Mouse (Mus musculus): ENCODE measurements at regions not wholly inside any gene's neighbourhood (a gene's known extent, or its start where the extent isn't known, plus 50 kb on each side); places are given as distances from the start of the nearest gene placed in this dataset.

GRCm38 (mm10) chr19:59590021-59590420 lies 131.8 kb downstream of the Emx2 start:
- H3K9me3 ChIP-seq = no peaks in the 10 kb centered on the region
- 93% methylated on average over 3 of the region's 3 CpGs for WGBS
- peaks cover 5% of the 10 kb centered on the region; the same call in 1 of the 2 replicates for H3K4me1 ChIP-seq
- no peak overlapping the region for H3K4me3 ChIP-seq (replicated peaks)
- no peak overlapping the region for H3K9ac ChIP-seq
- no peaks in the 10 kb centered on the region for H3K27me3 ChIP-seq (replicated peaks)
- ATAC-seq (ENCODE audit: insufficient read depth, low FRiP score, low read depth) = no peak
- no peaks in the 10 kb centered on the region for H3K36me3 ChIP-seq
- H3K4me2 ChIP-seq = no peak overlapping the region
- no peak overlapping the region for H3K27ac ChIP-seq

- no peaks in the 10 kb centered on the region for H3K36me3 ChIP-seq
- no peak for ATAC-seq (ENCODE audit: insufficient read depth, low FRiP score, low read depth)
- no peaks in the 10 kb centered on the region for H3K27me3 ChIP-seq (replicated peaks)
- WGBS = 49% methylated on average over 3 of the region's 3 CpGs
- H3K4me1 ChIP-seq = peaks cover 5% of the 10 kb centered on the region; the same call in 1 of the 2 replicates
- H3K27ac ChIP-seq = no peak overlapping the region
- no peaks in the 10 kb centered on the region for H3K9me3 ChIP-seq
- no peak overlapping the region for H3K4me2 ChIP-seq
- no peak overlapping the region for H3K9ac ChIP-seq
- H3K4me3 ChIP-seq (replicated peaks) = no peak overlapping the region
Measured at GRCm38 (mm10) chr19:59592060-59592459, 133.9 kb downstream of the Emx2 start.

- Histone ChIP-seq H3K27ac (no peak overlapping the region), H3K4me1 (no peaks in the 10 kb centered on the region), H3K9ac (no peak overlapping the region), H3K36me3 (no peaks in the 10 kb centered on the region), H3K4me2 (no peak overlapping the region), H3K27me3 (replicated peaks) (no peaks in the 10 kb centered on the region), H3K9me3 (no peaks in the 10 kb centered on the region), H3K4me3 (replicated peaks) (no peak overlapping the region)
- no peak for ATAC-seq (ENCODE audit: insufficient read depth, low FRiP score, low read depth)
- 82% methylated on average over 6 of the region's 6 CpGs for WGBS
Measured at GRCm38 (mm10) chr19:59624288-59624795, 166.2 kb downstream of the Emx2 start.

- 46% methylated on average over 3 of the region's 3 CpGs for WGBS
- no peak overlapping the region for H3K4me2 ChIP-seq
- no peaks in the 10 kb centered on the region for H3K27me3 ChIP-seq (replicated peaks)
Measured at GRCm38 (mm10) chr19:59627681-59628080, 169.5 kb downstream of the Emx2 start.

GRCm38 (mm10) chr19:59628296-59629160 lies 170.4 kb downstream of the Emx2 start:
- Histone ChIP-seq H3K36me3 (no peaks in the 10 kb centered on the region), H3K4me3 (replicated peaks) (no peak overlapping the region), H3K27me3 (replicated peaks) (no peaks in the 10 kb centered on the region), H3K9me3 (no peaks in the 10 kb centered on the region), H3K4me2 (no peak overlapping the region), H3K27ac (no peak overlapping the region), H3K9ac (no peak overlapping the region), H3K4me1 (no peaks in the 10 kb centered on the region)
- 55% methylated on average over 15 of the region's 15 CpGs for WGBS
- ATAC-seq (ENCODE audit: insufficient read depth, low FRiP score, low read depth) = no peak

More at GRCm38 (mm10) chr19:59627681-59628080, 169.5 kb downstream of the Emx2 start:
- Histone ChIP-seq H3K4me3 (replicated peaks) (no peak overlapping the region), H3K9me3 (no peaks in the 10 kb centered on the region), H3K4me1 (no peaks in the 10 kb centered on the region), H3K9ac (no peak overlapping the region), H3K27ac (no peak overlapping the region), H3K36me3 (no peaks in the 10 kb centered on the region)
- no peak for ATAC-seq (ENCODE audit: insufficient read depth, low FRiP score, low read depth)

- Histone ChIP-seq H3K9me3 (no peaks in the 10 kb centered on the region), H3K9ac (no peak overlapping the region), H3K4me2 (no peak overlapping the region), H3K27me3 (replicated peaks) (no peaks in the 10 kb centered on the region), H3K4me1 (no peaks in the 10 kb centered on the region), H3K27ac (no peak overlapping the region), H3K4me3 (replicated peaks) (no peak overlapping the region), H3K36me3 (no peaks in the 10 kb centered on the region)
- 77% methylated on average over 2 of the region's 2 CpGs for WGBS
- ATAC-seq (ENCODE audit: insufficient read depth, low FRiP score, low read depth) = no peak
Measured at GRCm38 (mm10) chr19:59629161-59629445, 170.9 kb downstream of the Emx2 start.

- no peak overlapping the region for H3K4me3 ChIP-seq (replicated peaks)
- no peaks in the 10 kb centered on the region for H3K9me3 ChIP-seq
- H3K4me1 ChIP-seq = no peaks in the 10 kb centered on the region
- no peak overlapping the region for H3K4me2 ChIP-seq
- H3K27me3 ChIP-seq (replicated peaks) = no peaks in the 10 kb centered on the region
- no peak overlapping the region for H3K9ac ChIP-seq
- no peak for ATAC-seq (ENCODE audit: insufficient read depth, low FRiP score, low read depth)
- 87% methylated on average over 8 of the region's 8 CpGs for WGBS
- no peaks in the 10 kb centered on the region for H3K36me3 ChIP-seq
- no peak overlapping the region for H3K27ac ChIP-seq
Measured at GRCm38 (mm10) chr19:59630095-59630494, 171.9 kb downstream of the Emx2 start.

- no peaks in the 10 kb centered on the region for H3K36me3 ChIP-seq
- ATAC-seq (ENCODE audit: insufficient read depth, low FRiP score, low read depth) = no peak
- H3K4me2 ChIP-seq = no peak overlapping the region
- no peak overlapping the region for H3K27ac ChIP-seq
- no peak overlapping the region for H3K4me3 ChIP-seq (replicated peaks)
- H3K27me3 ChIP-seq (replicated peaks) = no peaks in the 10 kb centered on the region
- 51% methylated on average over 4 of the region's 4 CpGs for WGBS
- H3K9me3 ChIP-seq = no peaks in the 10 kb centered on the region
- no peaks in the 10 kb centered on the region for H3K4me1 ChIP-seq
- no peak overlapping the region for H3K9ac ChIP-seq
Measured at GRCm38 (mm10) chr19:59630706-59631105, 172.5 kb downstream of the Emx2 start.

- H3K27me3 ChIP-seq (replicated peaks) = no peaks in the 10 kb centered on the region
- no peak overlapping the region for H3K4me3 ChIP-seq (replicated peaks)
- no peak overlapping the region for H3K9ac ChIP-seq
- no peak overlapping the region for H3K4me2 ChIP-seq
- H3K4me1 ChIP-seq = no peaks in the 10 kb centered on the region
- 76% methylated on average over 1 of the region's 1 CpGs for WGBS
- no peaks in the 10 kb centered on the region for H3K36me3 ChIP-seq
- H3K27ac ChIP-seq = no peak overlapping the region
- no peak for ATAC-seq (ENCODE audit: insufficient read depth, low FRiP score, low read depth)
- H3K9me3 ChIP-seq = no peaks in the 10 kb centered on the region
Measured at GRCm38 (mm10) chr19:59631541-59631940, 173.4 kb downstream of the Emx2 start.

GRCm38 (mm10) chr19:59636271-59636670 lies 178.1 kb downstream of the Emx2 start:
- no peaks in the 10 kb centered on the region for H3K27me3 ChIP-seq (replicated peaks)
- no peaks in the 10 kb centered on the region for H3K9me3 ChIP-seq
- H3K36me3 ChIP-seq = no peaks in the 10 kb centered on the region
- no peak overlapping the region for H3K27ac ChIP-seq
- H3K4me1 ChIP-seq = no peaks in the 10 kb centered on the region
- no peak overlapping the region for H3K4me2 ChIP-seq
- H3K4me3 ChIP-seq (replicated peaks) = no peak overlapping the region
- 34% methylated on average over 8 of the region's 8 CpGs for WGBS
- H3K9ac ChIP-seq = no peak overlapping the region
- no peak for ATAC-seq (ENCODE audit: insufficient read depth, low FRiP score, low read depth)

GRCm38 (mm10) chr19:59642606-59643005 lies 184.4 kb downstream of the Emx2 start:
- no peak overlapping the region for H3K27ac ChIP-seq
- no peak for ATAC-seq (ENCODE audit: insufficient read depth, low FRiP score, low read depth)
- no peak overlapping the region for H3K4me2 ChIP-seq
- no peak overlapping the region for H3K9ac ChIP-seq
- H3K4me1 ChIP-seq = no peaks in the 10 kb centered on the region
- H3K4me3 ChIP-seq (replicated peaks) = no peak overlapping the region
- no peaks in the 10 kb centered on the region for H3K36me3 ChIP-seq
- no peaks in the 10 kb centered on the region for H3K9me3 ChIP-seq
- WGBS = 91% methylated on average over 3 of the region's 3 CpGs
- H3K27me3 ChIP-seq (replicated peaks) = no peaks in the 10 kb centered on the region

GRCm38 (mm10) chr19:59646231-59646630 lies 188.1 kb downstream of the Emx2 start:
- no peak for ATAC-seq (ENCODE audit: insufficient read depth, low FRiP score, low read depth)
- WGBS = 78% methylated on average over 8 of the region's 8 CpGs

More at GRCm38 (mm10) chr19:59646231-59646630, 188.1 kb downstream of the Emx2 start:
- Histone ChIP-seq H3K4me3 (replicated peaks) (no peak overlapping the region), H3K27me3 (replicated peaks) (no peaks in the 10 kb centered on the region), H3K9me3 (no peaks in the 10 kb centered on the region), H3K27ac (no peak overlapping the region), H3K36me3 (no peaks in the 10 kb centered on the region), H3K4me1 (no peaks in the 10 kb centered on the region), H3K9ac (no peak overlapping the region), H3K4me2 (no peak overlapping the region)

Data from stomach, embryonic 15.5 days (tissue).